Mouse (Mus musculus): Measurements from ENCODE around the gene Slc28a1.

DNA sequence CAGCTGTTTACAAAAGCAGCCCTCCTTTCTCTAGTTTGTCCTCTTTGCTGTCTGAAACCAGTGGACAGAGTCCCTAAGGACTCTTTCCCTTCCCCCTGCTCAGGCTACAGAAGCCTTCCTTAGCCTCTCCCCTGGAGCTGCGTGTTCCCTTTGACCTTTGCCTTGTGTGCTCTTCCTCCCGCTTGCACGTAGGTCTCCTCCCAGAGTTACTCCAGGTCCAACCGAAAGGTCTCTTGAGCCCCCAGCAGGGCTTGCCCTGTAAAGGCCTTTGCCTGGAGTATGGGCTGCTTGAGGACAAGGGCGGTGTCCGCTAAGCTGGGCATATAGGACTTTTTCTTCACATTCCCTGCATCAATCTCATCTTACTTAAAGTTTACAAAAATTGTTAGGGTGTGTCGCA, 104.7 kb downstream of the Slc28a1 start:
- TF ChIP-seq CTCF (conservative IDR thresholded peaks at IDR 0.05; ENCODE audit: low read length) = no peak
- TF ChIP-seq POU5F1 (IDR thresholded peaks at IDR 0.05; ENCODE audit: borderline replicate concordance, low read length) = no peak
- no peak for TF ChIP-seq NANOG (IDR thresholded peaks at IDR 0.05; ENCODE audit: borderline replicate concordance, low read length)

Data from E14TG2a.4 (cell line).